Mouse (Mus musculus) embryo, embryonic 11 days (tissue): ENCODE data around the gene Itgal.
"Not testable (repeated sequence)": the region's sequence is repeated elsewhere in the genome, so short reads cannot be mapped to it uniquely, and the experiment has no call there.

ENCODE experiments used
- DNase-seq: peaks from one replicate; pipeline ENCODE4 v3.0.0-alpha.2; 2015

The Itgal gene

DNA sequence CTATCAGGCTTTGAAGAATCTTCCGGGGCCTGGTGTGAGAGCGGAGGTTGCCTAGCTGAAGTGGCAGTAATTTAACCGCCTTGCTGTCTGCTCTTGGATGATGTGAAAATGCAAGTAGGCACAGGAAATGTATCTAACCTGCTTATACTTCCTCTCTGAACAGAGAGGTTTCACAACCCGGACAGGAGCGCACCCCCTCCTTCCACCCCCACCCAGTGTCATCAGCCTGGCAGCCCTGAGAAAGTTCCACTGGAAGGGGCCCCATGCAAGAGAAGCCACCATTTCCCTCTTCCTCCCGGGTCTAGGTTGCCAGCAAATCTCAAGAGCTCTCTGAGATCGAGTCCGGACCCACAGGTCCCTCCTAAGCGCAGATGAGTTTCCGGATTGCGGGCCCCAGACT is at the start of gene Itgal:
Gene Itgal (plus strand): TSS at position 163 of the 400 bp plus-strand sequence.
- no peak for DNase-seq

DNA sequence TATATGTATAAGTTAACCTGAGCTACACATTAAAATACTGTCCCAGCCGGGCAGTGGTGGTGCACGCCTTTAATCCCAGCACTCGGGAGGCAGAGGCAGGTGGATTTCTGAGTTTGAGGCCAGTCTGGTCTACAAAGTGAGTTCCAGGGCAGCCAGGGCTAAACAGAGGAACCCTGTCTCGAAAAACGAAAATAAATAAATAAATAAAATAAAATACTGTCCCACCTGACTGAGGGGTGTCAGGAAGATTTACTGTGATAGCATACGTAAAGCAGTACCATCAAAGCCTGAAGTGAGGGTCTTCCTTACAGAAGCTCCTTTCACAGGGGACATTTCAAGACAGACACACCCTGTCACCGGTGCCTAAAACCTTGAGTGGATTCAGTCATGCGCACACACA is 45.5 kb upstream of the Itgal start:
- DNase-seq, result not testable (repeated sequence)

DNA sequence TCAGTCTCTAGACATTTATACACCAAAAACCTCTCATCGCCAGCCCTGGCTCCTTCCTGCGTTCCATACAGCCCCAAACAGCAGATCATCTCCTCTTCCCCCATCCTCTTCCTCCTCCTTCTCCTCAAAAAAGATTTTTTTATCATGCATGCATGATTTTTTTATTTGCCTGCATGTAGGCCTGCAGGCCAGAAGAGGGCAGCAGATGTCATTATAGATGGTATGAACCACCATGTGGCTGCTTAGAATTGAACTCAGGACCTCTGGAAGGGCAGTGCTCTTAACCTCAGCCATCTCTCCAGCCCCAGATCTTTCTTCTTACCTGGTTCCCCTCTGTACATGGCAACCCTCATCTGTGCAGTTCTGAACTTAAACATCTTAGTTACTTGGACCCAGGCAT is 43.6 kb upstream of the Itgal start:
- peak; percentile 49 for DNase-seq

DNA sequence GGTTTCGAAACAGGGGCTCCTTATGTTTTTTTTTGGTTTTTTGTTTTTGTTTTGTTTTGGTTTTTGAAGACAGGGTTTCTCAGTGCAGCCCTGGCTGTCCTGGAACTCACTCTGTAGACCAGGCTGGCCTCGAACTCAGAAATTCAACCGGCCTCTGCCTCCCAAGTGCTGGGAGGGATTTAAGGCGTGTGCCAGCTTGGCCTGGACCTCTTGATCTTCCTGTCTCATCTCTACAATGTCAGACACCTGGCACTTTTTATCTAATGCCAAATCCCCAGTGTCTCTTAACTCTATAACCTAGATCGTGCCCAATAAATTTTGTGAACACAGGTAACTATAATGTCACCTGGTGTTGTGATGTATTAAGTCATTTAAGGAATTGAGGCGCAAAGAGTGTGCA is 42.7 kb upstream of the Itgal start:
- DNase-seq, result no peak

DNA sequence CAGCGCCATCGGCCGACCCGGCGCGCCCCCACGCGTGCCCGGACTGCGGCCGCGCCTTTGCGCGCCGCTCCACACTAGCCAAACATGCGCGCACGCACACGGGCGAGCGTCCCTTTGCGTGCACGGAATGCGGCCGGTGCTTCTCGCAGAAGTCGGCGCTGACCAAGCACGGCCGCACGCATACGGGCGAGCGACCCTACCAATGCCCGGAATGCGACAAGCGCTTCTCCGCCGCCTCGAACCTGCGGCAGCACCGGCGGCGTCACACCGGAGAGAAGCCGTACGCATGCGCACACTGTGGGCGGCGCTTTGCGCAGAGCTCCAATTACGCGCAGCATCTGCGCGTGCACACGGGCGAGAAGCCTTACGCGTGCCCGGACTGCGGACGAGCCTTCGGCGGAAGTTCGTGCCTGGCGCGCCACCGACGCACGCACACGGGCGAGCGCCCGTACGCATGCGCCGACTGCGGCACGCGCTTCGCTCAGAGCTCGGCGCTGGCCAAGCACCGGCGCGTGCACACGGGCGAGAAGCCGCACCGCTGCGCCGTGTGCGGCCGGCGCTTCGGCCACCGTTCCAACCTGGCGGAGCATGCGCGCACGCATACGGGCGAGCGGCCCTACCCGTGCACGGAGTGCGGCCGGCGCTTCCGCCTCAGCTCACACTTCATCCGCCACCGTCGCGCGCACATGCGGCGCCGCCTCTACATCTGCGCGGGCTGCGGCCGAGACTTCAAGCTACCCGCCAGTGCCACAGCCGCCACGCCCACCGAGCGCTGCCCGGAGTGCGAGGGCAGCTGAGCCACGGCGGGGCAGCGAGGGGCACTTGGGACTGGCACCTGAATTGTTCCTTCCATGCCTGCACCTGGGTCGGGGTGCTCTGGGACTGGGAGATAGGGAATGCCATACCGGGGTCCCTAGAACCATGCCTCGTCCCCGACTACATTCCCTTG is 42.0 kb upstream of the Itgal start:
- peak; percentile 99 for DNase-seq

DNA sequence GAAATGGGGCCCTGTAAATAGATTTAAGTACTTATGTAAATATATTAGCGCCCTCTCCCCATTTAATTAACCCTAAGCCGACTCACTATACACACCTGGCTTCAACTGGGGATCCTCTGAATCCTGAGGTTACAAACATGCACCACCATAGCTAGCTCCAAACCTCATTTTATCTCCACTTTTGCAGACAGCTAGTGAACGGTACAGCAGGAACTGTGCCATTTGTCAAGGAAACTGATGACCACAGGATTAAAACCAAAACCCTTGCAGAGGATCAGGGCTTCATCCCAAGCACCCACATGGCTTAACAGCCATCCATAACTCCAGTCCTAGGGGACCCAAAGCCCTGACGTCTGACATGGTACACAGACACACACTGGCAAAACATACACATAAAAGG is 41.1 kb upstream of the Itgal start:
- DNase-seq, result no peak

DNA sequence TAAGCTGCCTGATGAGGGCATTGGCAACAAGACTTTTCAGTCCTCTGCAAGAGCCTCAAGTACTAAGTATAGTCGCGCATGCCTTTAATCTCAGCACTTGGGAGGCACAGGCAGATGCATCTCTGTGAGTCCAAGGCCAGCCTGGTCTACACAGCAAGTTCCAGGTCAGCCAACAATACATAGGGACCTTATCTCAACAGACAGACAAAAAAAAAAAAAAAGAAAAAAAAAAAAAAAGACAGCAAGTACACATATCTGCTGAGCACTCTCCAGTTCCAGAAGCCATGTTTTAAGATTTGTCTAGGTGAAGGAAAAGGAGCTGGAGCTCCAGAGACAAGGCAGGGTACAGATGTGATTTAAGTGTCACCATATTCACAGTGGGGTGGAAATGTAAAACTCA is 40.1 kb upstream of the Itgal start:
- no peak for DNase-seq

DNA sequence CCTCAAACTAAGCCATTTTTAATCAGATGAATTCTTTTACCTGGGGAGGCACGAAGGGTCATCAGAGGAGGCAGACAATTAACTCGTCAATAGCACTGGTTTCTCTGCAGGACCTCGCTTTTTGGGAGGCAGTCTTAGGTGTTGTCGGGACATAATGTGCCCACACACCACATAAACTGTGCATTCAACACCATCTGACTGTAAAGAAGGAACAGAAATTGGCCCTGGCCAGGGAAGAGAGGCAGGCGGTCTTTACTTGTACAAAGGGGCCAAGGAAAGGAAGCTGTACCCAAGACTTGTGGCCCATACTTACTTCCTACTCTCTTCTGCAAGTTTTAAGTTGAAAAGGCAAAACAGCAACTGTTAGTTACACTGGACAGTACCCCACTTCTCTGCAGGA is 39.5 kb upstream of the Itgal start:
- no peak for DNase-seq

DNA sequence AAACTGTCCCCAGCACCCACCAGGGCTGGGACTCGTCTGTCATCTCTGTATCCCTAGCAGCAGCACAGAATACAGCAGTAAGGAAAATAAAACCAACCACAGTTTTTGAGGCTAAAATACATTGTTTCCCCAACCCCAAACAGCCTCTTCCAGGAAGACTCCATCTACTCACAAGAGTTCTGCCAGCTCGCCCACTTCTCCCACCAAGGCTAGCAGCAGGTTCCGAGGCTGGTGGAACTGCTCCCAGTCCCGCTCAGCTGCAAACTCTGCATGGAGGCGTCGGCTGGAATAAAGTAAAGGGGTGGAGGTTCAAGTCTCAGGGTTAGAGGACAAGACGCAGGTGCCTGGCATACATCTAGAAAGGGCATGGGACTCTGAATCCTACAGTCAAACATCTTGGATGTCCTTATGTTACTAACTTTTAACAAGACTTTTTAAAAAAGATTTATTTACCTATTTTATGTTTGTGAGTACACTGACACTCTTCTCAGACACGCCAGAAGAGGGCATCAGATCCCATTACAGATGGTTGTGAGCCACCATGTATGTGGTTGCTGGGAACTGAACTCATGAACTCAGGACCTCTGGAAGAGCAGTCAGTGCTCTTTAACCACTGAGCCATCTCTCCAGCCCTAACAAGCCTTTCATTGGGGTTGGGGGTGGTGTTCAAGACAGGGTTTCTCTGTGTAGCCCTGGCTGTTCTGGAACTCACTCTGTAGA is 36.7 kb upstream of the Itgal start:
- DNase-seq, result no peak

DNA sequence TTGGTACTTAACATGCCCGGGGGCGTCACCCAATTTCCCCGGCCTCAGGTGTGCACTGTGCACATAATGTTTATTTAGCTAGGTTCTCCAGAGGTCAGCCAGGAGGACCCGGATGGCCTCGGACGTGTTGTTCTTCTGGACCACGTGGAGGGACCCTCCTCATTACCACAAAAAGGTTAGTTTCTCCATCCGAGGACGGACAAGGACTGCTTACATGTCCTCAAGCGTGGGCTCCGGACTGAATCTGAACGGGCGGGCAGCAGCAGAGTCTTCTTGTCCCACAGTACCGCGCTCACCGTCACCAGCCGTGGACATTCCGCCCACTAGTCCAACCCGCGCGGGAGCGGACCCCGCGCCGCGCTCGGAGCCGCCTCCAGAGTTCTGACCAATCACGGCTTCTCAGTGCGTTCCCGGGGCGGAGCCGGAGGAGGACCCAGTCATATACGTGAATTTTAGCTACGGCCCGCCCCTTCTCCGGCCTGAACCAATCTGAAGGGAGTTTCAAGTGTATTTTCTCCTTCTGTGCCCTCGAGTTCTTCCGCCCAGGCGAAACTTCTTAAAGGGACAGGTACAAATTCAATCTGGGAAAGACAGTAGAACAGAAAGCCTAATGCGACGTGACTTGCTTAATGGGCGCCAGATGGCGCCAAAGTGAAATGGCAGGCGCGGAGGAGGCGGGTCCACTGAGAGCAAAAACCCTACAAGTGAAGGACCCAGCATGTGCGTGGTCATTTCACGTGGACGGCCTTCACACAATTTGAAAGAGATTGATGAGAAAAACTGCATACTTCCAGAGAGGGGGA is 35.5 kb upstream of the Itgal start, which contains the start of gene Dctpp1:
Gene Dctpp1 (minus strand): TSS at position 401 of the 803 bp plus-strand sequence.
- DNase-seq, result peak; percentile 98

DNA sequence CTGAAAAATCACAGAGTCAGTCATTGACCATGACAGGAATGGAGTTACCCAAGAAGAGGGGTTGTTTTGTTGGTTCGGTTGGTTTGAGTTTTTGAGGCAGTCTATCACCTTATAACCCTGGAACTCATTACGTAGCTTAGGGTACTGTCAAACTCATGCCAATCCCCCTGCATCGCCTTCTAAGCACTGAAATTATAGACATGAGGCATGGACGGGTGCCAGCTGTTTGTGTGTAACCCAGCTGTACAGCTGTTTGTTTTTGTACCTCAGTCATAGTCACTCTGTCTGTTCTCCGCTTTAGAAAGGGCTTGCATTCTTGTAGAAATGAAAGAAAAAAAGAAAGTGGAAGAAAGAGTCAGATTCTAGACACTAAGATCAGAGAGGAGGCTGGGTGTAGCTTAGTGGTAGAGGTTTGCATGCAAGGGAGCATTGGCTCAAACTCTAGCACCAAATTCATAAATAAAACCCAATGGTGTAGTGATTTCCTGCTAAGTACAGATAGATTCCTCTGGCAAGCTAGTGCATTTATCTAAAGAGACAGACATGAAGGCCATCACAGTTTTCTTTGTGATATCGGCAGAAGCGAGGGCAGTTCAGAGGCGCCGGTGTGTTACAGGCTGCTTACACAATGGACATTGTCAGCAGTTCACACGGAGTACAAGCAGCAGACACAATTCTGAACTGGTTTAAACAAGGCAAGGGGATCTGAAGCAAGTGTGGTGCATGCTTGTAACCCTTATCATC is 33.7 kb upstream of the Itgal start:
- no peak for DNase-seq

DNA sequence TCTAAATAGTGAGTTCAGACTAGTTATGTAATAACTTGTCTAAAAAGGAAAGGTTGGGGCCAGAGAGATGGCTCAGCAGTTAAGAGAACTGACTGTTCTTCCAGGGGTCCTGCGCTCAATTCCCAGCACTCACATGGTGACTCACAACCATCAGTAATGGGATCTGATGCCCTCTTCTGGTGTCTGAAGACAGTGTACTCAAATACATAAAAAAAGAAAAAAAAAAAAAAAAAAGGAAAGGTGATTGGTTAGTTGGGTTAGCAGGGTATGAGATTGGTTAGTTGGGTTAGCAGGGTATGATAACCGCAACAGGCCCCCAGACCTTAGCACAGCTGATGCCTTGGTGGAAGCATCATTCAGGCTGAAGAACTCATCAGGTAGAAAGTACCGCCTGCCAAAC is 32.5 kb upstream of the Itgal start:
- no peak for DNase-seq

DNA sequence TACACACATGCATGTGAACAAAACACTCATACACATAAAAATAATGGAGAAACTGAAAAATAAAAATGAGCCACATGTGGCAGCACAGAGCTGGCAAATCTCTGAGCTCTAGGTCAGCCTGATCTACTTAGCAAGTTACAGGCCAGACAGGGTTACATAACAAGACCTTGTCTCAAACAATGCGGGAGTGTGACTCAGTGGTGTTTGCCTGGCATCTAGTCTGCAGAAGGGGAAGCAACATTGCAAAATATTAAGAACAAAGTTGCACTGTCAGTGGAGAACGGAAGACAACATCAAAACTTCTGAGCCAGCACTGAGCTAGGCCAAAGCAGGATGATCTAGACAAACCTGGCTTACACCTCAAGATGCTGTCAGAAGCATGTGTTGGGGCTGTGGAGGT is 25.8 kb upstream of the Itgal start:
- DNase-seq, result no peak

DNA sequence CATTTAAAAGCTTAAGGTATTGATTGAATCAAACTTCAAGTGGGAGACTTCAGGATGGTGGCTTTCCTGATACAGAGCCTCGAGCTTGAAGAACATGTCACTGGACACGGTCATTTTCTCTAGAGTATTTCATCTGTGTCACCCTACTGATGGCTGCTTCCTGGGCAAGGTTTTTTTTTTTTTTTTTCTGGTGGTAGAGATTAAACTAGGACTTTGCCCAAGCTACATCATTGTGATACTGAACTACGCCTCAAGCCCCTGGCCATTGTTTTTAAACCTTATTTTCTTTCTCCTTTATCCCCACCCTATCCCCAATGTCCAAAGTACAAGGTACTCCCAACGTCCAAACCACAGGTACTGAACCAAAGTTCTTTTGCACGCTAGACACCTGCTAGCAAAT is 25.4 kb upstream of the Itgal start:
- DNase-seq, result no peak

DNA sequence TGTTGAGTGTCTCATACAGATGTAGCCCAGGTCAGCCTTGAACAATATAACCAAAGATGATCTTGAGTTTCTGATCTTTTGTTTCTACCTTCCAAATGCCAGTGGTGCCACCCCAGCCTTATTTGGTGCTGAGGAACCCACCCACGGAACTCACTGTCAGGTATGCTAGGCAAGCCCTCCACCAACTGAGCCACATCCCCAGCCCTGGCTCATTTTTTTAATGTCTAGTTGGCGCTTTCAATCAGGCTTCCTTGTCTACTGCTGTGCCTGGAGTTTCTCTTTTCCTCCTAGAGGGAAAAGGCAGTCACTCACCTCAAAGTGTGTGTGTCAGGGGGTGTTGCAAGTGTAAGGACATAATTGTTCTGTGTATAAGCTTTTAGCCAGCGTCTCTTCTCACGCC is 25.0 kb upstream of the Itgal start:
- no peak for DNase-seq

DNA sequence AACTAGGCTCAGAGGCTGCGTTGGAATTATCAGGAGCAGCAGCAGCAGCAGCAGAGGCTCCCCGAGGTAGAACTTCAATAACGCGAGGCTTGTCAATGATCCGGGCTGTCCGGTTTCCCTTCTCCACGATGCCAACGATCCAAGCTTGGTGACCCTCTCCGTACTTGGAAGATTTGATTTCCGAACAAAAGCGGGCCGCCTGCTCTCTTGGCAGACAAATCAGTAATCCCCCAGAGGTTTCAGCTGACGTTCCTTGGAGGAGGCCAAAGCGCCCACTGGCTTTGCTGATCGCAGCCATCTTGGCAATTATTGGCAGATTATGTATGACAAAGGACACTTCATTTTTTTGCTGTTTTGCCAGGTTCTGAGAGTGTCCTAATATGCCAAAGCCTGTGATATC is 23.5 kb upstream of the Itgal start:
- no peak for DNase-seq

DNA sequence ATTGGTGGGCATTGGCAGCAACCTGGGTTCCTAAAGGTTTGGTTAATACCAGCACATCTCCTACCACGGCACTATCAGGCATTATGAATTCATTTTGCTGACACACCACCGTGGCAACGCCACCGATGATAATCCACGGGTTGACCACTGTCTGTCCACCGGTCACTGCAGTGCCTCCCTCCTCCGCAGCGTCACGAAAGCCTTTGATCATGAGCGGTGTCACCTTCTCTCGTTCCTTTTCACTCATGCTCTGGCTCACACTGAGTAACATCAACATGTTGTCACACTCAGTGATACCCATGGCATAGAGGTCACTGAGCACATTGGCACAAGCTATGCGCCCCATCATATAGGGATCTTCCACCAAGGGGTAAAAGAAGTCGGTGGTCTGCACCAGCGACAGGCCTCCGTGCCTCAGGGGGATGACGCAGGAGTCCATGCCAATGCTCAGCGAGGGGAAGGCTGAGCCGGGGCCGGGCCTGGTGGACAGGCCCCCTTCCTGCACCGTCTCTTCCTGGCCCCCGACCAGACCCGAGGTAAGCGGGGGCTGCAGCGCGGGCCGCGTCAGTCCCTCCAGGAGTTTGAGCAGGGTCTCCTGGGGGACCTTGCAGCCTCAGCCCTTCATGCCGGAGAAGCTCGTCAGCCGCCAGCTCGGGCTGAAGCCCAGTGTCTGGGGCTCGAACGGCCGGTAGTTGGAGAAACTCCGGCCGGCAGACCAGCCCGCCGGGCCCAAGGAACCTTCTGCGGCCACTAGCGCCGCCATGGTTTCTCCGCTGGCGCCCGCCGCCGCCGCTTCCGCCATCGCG is 22.7 kb upstream of the Itgal start:
- DNase-seq, result peak; percentile 59

DNA sequence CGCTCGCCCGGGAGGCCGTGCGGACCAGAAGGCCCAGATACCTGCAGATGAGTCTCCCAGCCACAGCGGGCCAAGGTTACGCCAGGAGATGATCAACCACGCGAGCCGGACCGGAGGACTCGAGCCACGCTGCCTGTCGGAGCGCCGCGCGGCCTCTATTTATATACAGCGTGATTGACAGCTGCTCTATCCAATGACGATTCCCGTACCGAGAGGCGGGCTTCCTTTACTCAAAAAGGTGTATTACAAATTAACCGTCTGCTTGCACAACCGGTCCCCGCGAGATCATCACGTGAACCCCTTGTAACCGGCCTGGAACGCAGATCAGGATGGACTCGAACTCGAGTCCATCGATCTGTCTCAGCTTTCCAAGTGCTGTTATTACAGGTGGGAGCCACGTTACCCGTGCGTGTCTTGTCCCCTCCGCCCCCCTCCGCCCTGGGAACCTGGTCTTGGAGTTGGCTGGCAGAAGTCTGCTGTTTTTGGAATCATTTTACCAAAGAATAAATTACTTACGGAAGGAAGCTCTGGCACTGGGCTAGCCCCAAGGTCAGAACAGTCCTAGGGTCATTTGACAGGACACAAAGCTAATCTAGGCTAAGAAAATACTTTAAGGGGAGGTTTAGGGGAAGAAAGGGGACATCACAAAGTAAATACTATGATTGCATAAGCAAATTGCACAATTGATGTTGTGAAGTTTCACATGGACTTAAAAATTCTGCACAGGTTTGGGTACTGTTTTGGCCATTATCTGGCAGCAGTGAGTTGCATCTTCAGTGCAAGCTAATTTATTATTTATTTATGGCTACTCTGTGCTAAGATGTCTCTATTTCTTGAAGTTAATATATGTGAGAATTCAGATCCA is 21.9 kb upstream of the Itgal start, which contains the start of gene Sephs2:
Gene Sephs2 (minus strand): TSS at position 131 of the 865 bp plus-strand sequence.
- peak; percentile 93 for DNase-seq

DNA sequence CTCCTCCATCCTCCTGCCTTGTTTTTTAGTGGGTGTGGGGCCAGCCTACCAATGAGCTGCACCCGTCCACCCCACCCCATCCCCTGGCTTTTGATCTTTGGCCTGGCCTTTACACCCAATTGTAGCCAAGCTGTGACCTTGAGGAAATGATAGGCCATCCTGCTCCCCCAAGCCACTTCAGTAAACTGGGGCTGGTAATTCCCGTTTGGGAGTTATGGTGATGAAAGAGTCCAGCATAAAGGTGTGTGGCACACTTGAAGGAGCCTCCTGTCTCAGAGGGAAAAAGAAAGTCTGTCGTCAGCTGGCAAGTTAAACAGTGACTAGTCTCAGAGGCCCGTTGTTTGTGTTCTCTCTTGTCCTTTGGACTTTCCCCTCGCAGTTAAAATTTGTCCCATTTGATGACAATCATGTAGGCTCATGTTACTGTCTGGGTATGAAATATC is 19.5 kb upstream of the Itgal start:
- DNase-seq, result no peak

DNA sequence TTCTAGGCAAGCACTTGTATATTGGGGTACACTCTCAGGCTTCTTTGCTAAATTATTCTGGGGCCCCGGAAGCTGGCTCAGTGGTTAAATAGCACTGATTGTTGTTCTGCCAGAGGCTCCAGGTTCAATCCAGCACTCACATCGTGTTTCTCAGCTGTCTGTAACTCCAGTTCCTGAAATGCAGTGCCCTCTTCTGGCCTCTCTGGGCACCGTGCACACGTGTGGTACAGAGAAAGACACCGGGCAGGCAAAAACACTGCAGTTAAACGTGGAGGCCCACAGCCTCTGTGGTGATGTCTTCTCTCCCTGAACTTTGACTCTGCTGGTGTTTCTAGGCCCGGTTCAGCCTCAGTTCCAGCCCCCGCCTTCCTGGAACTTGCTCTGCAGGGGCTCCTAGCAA is 17.7 kb upstream of the Itgal start:
- DNase-seq, result peak; percentile 67
